Mouse (Mus musculus) olfactory bulb, adult 2 months (tissue): ENCODE measurements around the gene Cbfa2t2.

ENCODE experiments used
- CTCF ChIP-seq: fragments of 200-500 bp; IDR thresholded peaks from 2 replicates; pipeline ENCODE4 v1.5.1; 2012; ENCODE audit warnings: low read depth, mild to moderate bottlenecking, low read length, moderate library complexity; ENCODE audit not compliant: insufficient read depth
- POLR2A ChIP-seq: fragments of 200-500 bp; IDR thresholded peaks from 2 replicates; pipeline ENCODE4 v1.6.1; 2012; ENCODE audit warnings: mild to moderate bottlenecking, low read depth, low read length, moderate library complexity; ENCODE audit not compliant: insufficient read depth

DNA sequence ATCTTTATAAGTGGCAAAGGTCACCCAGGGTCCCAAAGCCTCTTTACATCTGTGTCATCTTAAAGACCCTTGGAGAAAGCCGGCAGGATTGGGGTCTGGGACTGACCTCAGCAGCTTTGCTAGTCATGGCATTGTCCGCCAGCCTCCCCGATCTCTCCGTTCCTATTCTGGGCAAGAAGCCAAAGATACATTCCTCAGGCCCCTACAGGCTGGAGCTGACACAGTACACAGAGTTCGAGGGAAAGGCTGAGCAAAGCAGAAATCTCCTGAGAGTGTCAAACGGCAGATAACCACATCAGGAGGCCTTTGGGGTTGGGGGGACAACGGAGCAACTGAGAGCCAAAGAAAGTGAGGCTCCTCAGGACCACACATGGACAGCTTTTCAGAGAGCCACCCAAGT lies 33.5 kb upstream of the Cbfa2t2 start:
- TF ChIP-seq POLR2A = no peak
- no peak for TF ChIP-seq CTCF
